Mouse (Mus musculus) testis, adult 2 months (tissue): ENCODE results near the gene Sparcl1.

Experiments
- CTCF ChIP-seq: fragments of 200-500 bp; IDR thresholded peaks from 2 replicates; pipeline ENCODE4 v1.5.1; 2012; ENCODE audit warnings: low read depth, mild to moderate bottlenecking, inconsistent platforms, low read length, moderate library complexity; ENCODE audit not compliant: control insufficient read depth, insufficient read depth, insufficient replicate concordance
- POLR2A ChIP-seq: fragments of 200-500 bp; IDR thresholded peaks from 2 replicates; pipeline ENCODE4 v1.6.1; 2012; ENCODE audit warnings: low read depth, mild to moderate bottlenecking, inconsistent platforms, low read length, moderate library complexity; ENCODE audit not compliant: control insufficient read depth

GRCm38 (mm10) chr5:104101678-104102531 lies 11.6 kb downstream of the Sparcl1 start:
- TF ChIP-seq CTCF = no peak
- TF ChIP-seq POLR2A = no peak
